Mouse (Mus musculus) liver, postnatal 0 days (tissue): ENCODE data around the gene Stk10. TPM values are rescaled to one million over a fixed set of nuclear protein-coding genes. Genes with fewer than 3 reads are reported as not detected.

Experiments
- ATAC-seq: fragments of 200-750 bp; cut with Nextera tagmentation; 2 replicates; pipeline ENCODE4 v1.8.0; 2017; ENCODE audit warnings: mild to moderate bottlenecking, moderate library complexity
- DNase-seq: peaks from one replicate; pipeline ENCODE4 v3.0.0-alpha.2; 2016
- H3K27ac ChIP-seq: fragments of 300-500 bp; sonication (generic); 2 replicates; pipeline ENCODE4 v1.5.1; 2014; ENCODE audit warnings: antibody characterized with exemption, moderate library complexity, mild to moderate bottlenecking, low read depth
- H3K27me3 ChIP-seq: fragments of 300-500 bp; sonication (generic); 2 replicates; pipeline ENCODE4 v1.6.1; 2014; ENCODE audit warnings: low read length, control low read depth, mixed read lengths; ENCODE audit not compliant: insufficient read depth
- H3K36me3 ChIP-seq: fragments of 300-500 bp; sonication (generic); replicated peaks from 2 replicates; pipeline ENCODE4 v1.6.1; 2014; ENCODE audit warnings: mild to moderate bottlenecking, control low read depth, low read length, moderate library complexity, mixed read lengths; ENCODE audit not compliant: insufficient read depth
- H3K4me1 ChIP-seq: fragments of 300-500 bp; sonication (generic); 2 replicates; pipeline ENCODE4 v1.6.1; 2014; ENCODE audit warnings: antibody characterized with exemption, mild to moderate bottlenecking, control low read depth; ENCODE audit not compliant: insufficient read depth
- H3K4me2 ChIP-seq: fragments of 300-500 bp; sonication (generic); 2 replicates; pipeline ENCODE4 v1.6.1; 2014; ENCODE audit warnings: low read depth, mild to moderate bottlenecking, low read length, moderate library complexity, mixed read lengths
- H3K4me3 ChIP-seq: fragments of 300-500 bp; sonication (generic); 2 replicates; pipeline ENCODE4 v1.5.1; 2014; ENCODE audit warnings: low read depth, low read length
- H3K9ac ChIP-seq: fragments of 300-500 bp; sonication (generic); replicated peaks from 2 replicates; pipeline ENCODE4 v1.6.1; 2014; ENCODE audit warnings: mild to moderate bottlenecking, moderate library complexity
- H3K9me3 ChIP-seq: fragments of 300-500 bp; sonication (generic); 2 replicates; pipeline ENCODE4 v1.6.1; 2016; ENCODE audit warnings: mild to moderate bottlenecking, control low read depth, low read length, mixed read lengths
- CTCF ChIP-seq: sonication (generic); IDR thresholded peaks from 2 replicates; pipeline ENCODE4 v1.5.1; 2016; ENCODE audit warnings: antibody characterized with exemption, low read depth
- EP300 ChIP-seq: IDR thresholded peaks from 2 replicates; pipeline ENCODE4 v1.6.1; 2016; ENCODE audit warnings: antibody characterized with exemption, low read depth, mild to moderate bottlenecking
- WGBS: fragments of 180-500 bp; shearing (Covaris S2); extraction: QIAGEN DNeasy Blood & Tissue Kit; methylation state at CpG from one replicate; pipeline ENCODE4 v1.1.7; 2014; ENCODE audit not compliant: insufficient replicate concordance; 5-methylcytosine and 5-hydroxymethylcytosine counted together
- polyA plus RNA-seq: library from polyadenylated mRNA; unstranded; fragments of >200 nt; fragmentation: Nextera tagmentation; extraction: Ambion mirVana; gene quantifications from 2 replicates; pipeline ENCODE4 v1.2.1, GENCODE M21; 2015

The Stk10 gene
- polyA plus RNA-seq, 1 experiment from 2014 or later = 2.3 TPM

- Histone ChIP-seq H3K36me3 (no peaks in the 10 kb centered on the region), H3K27ac (peak overlapping the region; percentile 50), H3K27me3 (0 out of 2 replicates have a peak, but pooled peaks cover 4% of the 10 kb centered on the region), H3K4me3 (peak overlapping the region; percentile 68), H3K9ac (peak overlapping the region; percentile 63), H3K9me3 (no peaks in the 10 kb centered on the region), H3K4me1 (peaks cover 27% of the 10 kb centered on the region), H3K4me2 (peak overlapping the region; percentile 99)
- TF ChIP-seq CTCF (no peak), EP300 (no peak)
- ATAC-seq (peak; percentile 12; the same call in 1 of the 2 replicates), DNase-seq (peak; percentile 69)
- under 1% methylated on average over 24 of the region's 24 CpGs for WGBS
Observed at GRCm38 (mm10) chr11:32533482-32534261, 567 bp downstream of the Stk10 start.

DNA sequence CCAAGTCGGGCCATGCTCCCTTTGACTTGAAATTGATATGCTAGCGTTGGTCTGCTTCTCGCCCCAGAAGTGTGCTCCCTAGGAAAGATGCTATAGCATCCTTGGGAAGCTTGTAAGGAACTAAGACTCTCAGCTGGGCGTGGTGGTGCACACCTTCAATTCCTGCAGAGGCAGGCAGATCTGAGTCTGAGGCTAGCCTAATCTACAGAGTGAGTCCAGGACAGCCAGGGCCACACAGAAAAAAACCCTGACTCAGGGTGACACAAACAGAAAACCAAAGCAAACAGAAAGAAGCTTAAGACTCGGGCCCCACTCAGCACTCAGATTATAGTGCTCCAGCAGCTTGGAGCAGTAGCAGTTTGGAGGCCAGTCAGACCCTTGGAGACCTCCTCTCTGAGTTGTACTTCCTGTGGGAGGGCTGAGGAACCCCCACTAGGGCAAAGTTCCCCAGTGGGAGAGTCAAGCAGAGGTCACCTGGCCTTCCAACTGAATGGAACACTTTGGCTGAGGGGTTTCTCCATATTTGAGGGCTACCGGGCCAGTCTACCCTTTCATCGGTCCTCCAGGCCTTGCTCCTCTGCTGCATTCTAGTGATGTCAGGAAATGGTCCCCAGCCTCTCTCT lies 1.5 kb downstream of the Stk10 start:
- DNase-seq = no peak
- H3K36me3 ChIP-seq = no peaks in the 10 kb centered on the region
- no peak for ATAC-seq
- 0 out of 2 replicates have a peak, but pooled peaks cover 4% of the 10 kb centered on the region for H3K27me3 ChIP-seq
- H3K9me3 ChIP-seq = no peaks in the 10 kb centered on the region
- H3K4me1 ChIP-seq = peaks cover 33% of the 10 kb centered on the region
- peak overlapping the region; percentile 50; the same call in 1 of the 2 replicates for H3K27ac ChIP-seq
- H3K4me3 ChIP-seq = peak overlapping the region; percentile 68
- peak overlapping the region; percentile 99 for H3K4me2 ChIP-seq
- TF ChIP-seq EP300 (no peak), CTCF (no peak)
- H3K9ac ChIP-seq = no peak overlapping the region
- 54% methylated on average over 7 of the region's 7 CpGs for WGBS

DNA sequence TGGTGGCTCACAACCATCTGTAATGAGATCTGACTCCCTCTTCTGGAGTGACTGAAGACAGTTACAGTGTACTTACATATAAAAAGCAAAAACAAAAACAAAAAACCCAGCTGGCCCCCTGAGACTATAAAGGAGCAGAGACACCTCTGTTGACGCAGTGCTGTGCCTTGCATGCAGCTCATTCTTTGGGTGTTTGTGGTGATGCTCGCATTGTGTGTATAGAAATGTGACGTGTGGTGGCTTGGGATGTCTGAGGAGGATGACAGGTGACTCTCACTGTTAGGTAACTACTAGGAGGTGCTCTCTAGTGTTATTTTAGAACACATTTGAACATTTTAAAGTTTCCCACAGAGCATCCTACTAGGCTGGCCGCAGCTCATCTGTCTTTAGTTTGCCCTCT lies 2.5 kb downstream of the Stk10 start:
- no peak for TF ChIP-seq CTCF
- no peak for TF ChIP-seq EP300
- no peak for DNase-seq
- Histone ChIP-seq H3K4me1 (peaks cover 37% of the 10 kb centered on the region), H3K4me3 (no peak overlapping the region), H3K9me3 (no peaks in the 10 kb centered on the region), H3K9ac (no peak overlapping the region), H3K4me2 (no peak overlapping the region), H3K36me3 (no peaks in the 10 kb centered on the region), H3K27me3 (0 out of 2 replicates have a peak, but pooled peaks cover 4% of the 10 kb centered on the region), H3K27ac (no peak overlapping the region)
- ATAC-seq = no peak
- 87% methylated on average over 4 of the region's 4 CpGs for WGBS

- 56% methylated on average over 7 of the region's 7 CpGs for WGBS
- H3K27me3 ChIP-seq = no peaks in the 10 kb centered on the region
Observed at GRCm38 (mm10) chr11:32536954-32537353, 3.8 kb downstream of the Stk10 start.

GRCm38 (mm10) chr11:32538435-32538834 lies 5.3 kb downstream of the Stk10 start:
- ATAC-seq (no peak), DNase-seq (no peak)
- no peaks in the 10 kb centered on the region for H3K9me3 ChIP-seq
- H3K36me3 ChIP-seq = no peaks in the 10 kb centered on the region
- TF ChIP-seq EP300 (no peak), CTCF (no peak)
- WGBS = 42% methylated on average over 6 of the region's 6 CpGs
- peak overlapping the region; percentile 38 for H3K4me2 ChIP-seq
- H3K4me3 ChIP-seq = no peak overlapping the region
- 0 out of 2 replicates have a peak overlapping the region, but pooled peaks have one; percentile 13 for H3K9ac ChIP-seq
- H3K4me1 ChIP-seq = peaks cover 51% of the 10 kb centered on the region
- no peaks in the 10 kb centered on the region for H3K27me3 ChIP-seq
- H3K27ac ChIP-seq = peak overlapping the region; percentile 46

More at GRCm38 (mm10) chr11:32536954-32537353, 3.8 kb downstream of the Stk10 start:
- ATAC-seq (no peak), DNase-seq (no peak)
- H3K9me3 ChIP-seq = no peaks in the 10 kb centered on the region
- H3K4me2 ChIP-seq = no peak overlapping the region
- peaks cover 46% of the 10 kb centered on the region for H3K4me1 ChIP-seq
- TF ChIP-seq EP300 = no peak
- no peak for TF ChIP-seq CTCF
- H3K36me3 ChIP-seq = no peaks in the 10 kb centered on the region
- no peak overlapping the region for H3K4me3 ChIP-seq
- 0 out of 2 replicates have a peak overlapping the region, but pooled peaks have one; percentile 9 for H3K9ac ChIP-seq
- 0 out of 2 replicates have a peak overlapping the region, but pooled peaks have one; percentile 0 for H3K27ac ChIP-seq

- Histone ChIP-seq H3K4me2 (peak overlapping the region; percentile 38; the same call in 1 of the 2 replicates), H3K36me3 (no peaks in the 10 kb centered on the region; the same call in 1 of the 2 replicates), H3K9me3 (no peaks in the 10 kb centered on the region), H3K9ac (no peak overlapping the region), H3K4me3 (no peak overlapping the region), H3K27ac (peak overlapping the region; percentile 46), H3K27me3 (no peaks in the 10 kb centered on the region), H3K4me1 (peaks cover 51% of the 10 kb centered on the region)
- WGBS = 41% methylated on average over 4 of the region's 4 CpGs
- DNase-seq = no peak
- peak; percentile 31 for ATAC-seq
- TF ChIP-seq CTCF (no peak), EP300 (no peak)
Observed at GRCm38 (mm10) chr11:32538846-32539245, 5.7 kb downstream of the Stk10 start.
